Mouse (Mus musculus) left cerebral cortex, adult 11 months (tissue): ENCODE measurements around the gene Mfap4.

Source experiments
- DNase-seq: peaks from one replicate; pipeline ENCODE4 v3.0.0; 2022; ENCODE audit warnings: low spot score

Mfap4 gene

DNA sequence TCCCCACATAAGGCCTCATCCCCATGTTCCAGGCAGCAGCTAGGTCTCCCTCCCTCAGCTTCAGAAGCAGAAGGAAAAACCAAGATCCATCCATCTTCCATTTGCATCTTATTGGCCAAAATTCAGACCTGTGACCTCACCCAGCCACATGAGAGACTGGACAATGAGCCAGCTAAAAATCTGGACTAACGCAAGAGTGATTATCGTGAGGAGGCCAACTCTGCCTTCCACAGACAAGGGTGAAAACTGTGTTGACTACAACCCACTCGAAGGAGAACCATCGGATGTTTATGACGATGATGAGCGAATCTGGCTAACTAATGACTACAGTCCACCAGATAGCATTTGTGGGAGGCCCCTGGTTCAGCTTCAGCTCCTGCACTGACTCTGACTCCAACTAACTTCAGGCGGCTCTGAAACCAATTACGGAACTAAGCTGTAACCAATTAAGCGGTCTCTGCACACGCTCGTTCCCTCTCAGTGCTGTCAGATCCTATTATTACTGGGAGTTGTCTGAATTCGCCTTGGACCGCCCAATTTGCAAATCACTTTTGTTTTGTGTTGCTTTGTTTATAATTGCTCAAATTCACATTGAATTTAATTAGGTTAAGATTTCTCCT is 1.9 kb upstream of the Mfap4 start:
- no peak for DNase-seq

DNA sequence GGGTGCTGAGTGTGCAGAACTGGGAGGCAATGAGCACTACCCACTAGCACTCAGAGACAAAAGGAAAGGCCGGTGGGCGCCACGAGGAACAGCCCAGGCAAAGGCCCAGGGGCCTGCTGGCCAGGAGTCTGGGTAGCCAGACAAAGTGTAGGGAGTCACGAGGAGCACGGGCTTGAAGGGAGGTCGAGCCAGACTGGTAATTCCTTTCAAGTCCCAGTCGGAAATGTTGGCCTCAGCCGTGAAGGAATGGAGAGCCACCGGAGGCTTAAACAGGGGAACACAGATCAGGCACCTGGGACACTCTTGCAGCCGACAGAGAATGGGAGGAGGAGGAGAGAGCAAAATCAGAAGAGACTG is 997 bp upstream of the Mfap4 start:
- no peak for DNase-seq

GRCm38 (mm10) chr11:61485541-61486457 is 568 bp downstream of the Mfap4 start:
- no peak for DNase-seq

DNA sequence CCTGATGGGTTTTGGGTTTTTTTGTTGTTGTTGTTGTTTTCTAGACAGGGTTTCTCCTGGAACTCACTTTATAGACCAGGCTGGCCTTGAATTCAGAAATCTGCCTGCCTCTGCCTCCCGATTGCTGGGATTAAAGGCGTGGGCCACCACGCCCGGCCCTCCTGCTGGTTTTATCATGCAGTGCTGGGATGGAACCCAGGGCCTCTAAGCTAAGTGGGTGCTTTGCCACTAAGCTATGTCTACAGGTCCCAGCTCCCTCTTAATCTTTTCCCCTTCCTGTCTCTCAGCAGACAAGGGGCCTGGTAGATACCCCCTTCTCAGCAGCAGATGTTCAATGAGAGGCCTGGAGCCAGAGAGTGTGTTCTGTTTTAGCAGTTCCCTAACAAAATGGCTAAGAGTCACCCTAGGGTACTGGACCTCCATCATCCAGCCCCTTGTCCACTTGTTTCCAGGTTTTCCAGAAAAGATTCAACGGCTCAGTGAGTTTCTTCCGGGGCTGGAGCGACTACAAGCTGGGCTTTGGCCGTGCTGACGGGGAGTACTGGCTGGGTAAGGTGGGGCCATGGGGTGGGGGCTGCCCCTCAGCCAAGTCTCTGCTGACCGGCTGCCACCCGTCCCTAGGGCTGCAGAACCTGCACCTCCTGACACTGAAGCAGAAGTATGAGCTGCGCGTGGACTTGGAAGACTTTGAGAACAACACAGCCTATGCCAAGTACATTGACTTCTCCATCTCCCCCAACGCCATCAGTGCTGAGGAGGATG is 1.4 kb downstream of the Mfap4 start:
- DNase-seq = no peak

DNA sequence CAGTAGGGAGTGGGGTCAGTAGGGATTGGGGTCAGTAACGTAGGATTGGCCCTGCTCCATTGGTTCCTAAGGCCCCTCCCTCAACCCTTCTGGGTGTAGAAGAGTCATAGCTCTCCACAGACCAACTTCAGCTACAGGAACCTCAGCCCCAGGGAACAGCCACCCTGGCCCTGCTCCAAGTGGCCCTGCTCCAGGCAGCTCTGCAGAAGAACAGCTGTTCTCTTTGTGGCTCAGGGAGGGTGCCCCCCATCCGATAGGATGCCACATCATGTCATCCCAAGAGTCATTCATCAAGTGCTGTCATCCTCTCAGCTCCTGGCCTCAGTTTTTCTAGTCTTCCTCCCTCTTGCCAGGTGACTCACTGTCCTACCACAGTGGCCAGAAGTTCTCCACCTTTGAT is 2.2 kb downstream of the Mfap4 start:
- DNase-seq = no peak

GRCm38 (mm10) chr11:61487936-61488335 is 2.7 kb downstream of the Mfap4 start:
- no peak for DNase-seq

- no peak for DNase-seq
Observed at GRCm38 (mm10) chr11:61489085-61489484, 3.9 kb downstream of the Mfap4 start.

DNA sequence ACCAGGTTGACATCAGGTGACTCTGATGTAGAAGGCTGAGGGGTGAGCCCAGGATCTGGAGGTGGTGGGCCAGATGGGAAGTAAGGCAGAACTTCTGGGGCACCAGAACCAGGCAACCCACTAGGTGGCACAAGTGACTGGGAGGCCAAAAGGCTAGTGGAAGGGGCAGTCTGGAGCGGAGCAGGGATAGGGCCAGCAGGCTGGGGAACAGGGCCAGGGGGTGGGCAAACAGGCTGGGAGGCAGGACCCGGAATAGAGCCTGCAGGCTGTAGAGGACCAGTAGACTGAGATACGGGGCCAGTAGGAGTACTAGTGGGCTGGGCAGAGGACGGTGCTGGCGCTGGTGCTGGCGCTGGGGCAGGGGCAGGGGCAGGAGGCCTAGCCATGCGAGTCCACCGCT is 4.6 kb downstream of the Mfap4 start:
- DNase-seq = no peak

DNA sequence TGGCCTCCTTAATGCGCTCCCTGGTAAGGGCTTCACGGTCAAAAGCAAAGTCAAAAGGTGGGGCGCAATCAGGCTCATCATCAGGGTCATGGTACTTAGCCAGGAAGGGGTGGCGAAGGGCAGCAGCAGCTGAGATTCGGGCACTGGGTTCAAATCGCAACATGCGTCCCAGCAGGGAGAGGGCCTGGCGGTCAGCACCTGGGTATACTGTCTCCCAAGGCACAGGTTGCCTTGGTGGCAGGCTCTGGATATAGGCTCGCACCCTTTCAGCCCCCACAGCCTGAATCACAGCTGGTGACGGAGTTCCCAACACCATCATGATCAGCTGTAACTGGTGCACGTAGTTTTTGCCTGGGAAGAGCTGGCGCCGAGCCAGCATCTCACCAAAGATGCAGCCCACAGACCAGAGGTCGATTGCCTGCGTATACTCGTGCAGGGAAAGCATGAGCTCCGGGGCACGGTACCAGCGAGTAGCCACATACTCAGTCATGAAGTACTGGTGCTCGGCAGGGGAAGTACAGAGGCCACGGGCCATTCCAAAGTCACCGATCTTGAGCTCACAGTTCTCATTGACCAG is 5.8 kb downstream of the Mfap4 start:
- DNase-seq = no peak

DNA sequence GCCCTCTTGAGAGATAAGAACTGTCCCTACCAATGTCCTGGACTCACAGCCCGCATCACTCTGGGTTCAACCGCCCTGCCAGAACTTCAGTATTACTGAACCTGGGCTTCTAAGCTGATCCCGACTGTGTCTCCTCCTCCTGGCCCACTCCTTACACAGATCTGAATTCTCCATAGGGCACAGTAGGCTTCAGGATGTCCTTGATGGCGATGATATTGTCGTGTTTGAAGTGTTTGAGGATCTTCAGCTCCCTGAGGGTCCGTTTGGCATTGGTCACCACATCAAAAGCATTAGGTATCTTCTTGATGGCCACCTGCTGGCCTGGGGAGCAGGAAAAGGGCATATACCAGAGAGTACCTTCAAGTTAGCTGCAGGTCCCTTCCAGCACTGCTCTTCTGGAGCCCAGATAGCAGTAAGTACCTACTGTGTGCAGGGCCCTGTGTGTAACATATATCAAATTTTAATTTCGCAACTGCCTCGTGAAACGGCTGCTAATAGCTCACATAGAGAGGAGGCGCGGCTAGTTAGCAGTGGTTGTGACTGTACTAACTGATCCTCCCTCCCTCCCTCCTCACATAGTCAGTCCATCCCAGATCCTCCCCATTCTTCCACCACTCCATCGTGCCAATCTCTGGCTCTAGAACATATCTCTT is 7.6 kb downstream of the Mfap4 start:
- DNase-seq = no peak

DNA sequence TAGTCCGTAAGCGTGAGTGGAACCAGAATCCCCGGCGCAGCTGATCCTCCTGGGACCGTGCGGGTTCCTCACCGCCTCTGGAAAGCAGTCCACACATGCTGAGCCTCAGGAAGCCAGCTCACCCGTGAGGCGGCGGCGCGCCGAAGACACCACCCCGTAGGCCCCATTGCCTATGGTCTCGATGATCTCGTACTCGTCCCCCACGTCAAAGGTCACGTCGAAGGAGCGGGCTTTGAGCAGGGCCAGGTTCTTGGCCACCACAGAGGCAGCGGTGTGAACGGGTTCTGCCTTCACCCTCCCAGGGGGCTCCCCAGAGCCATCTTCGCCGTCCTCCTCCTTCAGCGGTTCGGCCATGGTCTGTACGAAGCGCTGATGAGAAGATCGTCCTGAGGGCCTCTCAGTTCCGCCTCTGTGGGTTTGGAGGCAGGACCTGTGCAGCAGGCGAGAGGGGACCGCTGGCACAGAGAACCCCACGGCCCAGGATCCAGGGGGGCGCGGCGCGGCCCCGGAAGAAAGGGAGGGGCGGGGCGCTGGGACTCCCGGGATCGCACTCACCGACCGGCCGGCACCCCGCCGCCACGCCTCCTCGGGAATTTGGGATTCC is 8.4 kb downstream of the Mfap4 start:
- no peak for DNase-seq

- peak; percentile 90 for DNase-seq
Observed at GRCm38 (mm10) chr11:61494129-61494997, 9.1 kb downstream of the Mfap4 start, which contains the start of gene Mapk7. Gene Mapk7 (minus strand): TSS chr11:61494406.

GRCm38 (mm10) chr11:61495528-61495927 is 10.3 kb downstream of the Mfap4 start:
- DNase-seq = no peak

DNA sequence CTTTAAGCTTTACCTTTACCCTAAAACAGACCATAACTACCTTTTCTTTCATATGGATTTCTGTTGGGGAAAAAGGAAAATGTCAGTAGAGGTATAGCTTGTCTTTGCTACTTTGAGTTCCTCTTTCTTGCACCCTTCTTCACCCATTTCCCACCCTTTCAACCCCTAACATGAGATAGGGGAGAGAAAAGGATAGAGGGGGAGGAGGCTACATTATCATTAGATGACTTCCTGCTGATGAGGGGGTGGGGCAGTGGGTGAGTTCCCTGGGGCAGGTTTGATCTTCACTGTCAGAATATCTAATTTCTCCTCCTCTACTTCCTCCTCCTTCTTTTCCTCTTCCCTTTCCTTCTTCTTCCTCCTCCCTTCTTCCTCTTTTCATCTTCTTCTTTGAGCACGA is 12.3 kb downstream of the Mfap4 start:
- no peak for DNase-seq

DNA sequence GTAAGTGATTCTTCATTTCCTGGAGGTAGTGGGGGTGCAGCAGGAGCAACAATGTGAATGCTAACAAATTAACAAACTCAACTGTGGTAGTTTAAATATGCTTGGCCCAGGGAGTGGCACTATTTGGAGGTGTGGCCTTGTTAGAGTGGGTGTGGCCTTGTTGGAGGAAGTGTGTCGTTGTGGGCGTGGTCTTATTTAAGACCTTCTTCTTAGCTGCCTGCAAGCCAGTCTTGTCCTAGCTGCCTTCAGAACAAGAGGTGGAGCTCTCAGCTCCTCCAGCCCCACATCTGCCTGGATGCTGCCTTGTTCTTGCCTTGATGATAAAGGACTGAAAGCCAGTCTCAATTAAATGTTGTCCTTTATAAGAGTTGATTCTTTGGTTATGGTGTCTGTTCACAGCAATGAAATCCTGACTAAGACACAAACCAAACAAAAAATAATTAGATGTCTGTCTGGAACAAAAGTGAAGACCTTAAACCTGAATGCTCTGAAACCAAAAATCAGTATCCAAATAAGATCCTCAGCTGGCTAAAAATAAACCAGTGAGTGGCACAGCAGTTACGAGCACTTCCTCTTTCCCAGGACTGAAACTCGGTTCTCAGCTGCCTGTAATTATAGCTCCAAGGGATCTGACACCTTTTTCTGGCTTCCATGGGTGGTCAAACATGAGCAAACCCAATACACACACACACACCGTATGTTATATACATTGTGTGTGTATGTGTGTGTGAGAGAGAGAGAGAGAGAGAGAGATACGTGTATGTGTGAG is 13.7 kb downstream of the Mfap4 start:
- DNase-seq = no peak

DNA sequence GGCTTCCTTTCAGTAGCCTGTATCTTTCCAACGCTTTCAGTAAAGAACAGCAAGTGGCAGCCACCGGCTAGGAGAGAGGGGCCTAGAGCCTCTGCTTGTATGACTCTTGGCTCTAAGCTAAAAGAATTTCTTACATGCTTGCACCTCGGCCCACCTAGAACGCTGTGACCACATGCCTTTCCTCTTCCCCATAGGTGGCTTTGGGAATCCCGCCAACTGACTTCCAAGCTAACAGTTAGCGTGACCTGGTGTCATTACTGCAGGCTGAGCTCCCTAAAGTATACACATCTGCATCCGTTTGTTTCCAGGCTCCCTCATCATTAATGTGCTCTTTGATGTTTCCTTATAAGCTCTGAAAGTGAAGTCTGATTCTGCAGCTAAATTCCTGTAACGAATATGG is 18.7 kb downstream of the Mfap4 start:
- DNase-seq = no peak

DNA sequence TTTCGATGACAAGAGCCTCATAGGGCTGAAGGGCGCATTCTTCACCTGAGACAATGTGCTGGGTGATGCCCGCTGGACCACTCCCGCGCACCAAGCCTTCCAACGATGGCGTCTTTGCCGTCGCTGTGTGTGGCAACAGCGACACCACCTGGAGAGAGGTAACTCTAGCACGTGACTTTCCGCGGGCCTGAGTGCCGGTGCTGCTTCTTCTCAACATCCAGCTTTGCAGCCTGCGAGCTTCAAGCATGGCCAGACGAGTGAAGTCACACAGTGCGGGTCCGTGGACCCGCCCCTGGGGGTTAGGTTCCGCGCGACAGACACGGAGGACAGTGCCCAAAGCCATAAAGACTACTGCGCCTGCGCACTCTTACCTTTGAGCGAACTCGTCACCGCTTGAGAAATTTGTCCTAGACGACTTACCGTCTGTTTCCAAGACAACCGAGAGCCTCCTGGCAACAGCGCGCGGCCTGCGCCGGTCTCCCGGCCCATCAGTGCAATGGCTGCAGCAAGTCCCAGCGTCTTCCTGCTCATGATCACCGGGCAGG is 19.6 kb downstream of the Mfap4 start, which contains the start of gene B9d1:
Gene B9d1, plus strand, starts transcription at position 432 of the 545 bp plus-strand sequence.
- DNase-seq = peak; percentile 96

DNA sequence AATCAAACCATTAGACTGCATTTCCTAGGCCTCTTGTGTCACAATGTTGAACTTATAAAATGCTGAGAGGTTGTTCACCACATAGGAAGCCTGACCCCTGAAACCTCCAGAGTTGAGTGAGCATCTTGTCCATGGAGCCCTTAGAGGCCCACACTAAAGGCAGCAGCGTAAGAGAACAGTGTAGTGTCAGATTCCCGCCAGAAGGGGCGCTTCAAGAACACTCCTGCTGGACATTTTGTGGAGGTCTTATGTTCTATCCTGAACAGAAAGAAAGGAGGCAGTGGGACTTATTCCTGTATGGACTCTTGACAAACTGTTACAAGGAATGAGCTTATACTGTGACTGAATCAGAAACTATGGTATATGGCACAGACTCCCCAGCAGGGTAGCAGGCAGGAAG is 29.7 kb downstream of the Mfap4 start:
- DNase-seq = no peak

DNA sequence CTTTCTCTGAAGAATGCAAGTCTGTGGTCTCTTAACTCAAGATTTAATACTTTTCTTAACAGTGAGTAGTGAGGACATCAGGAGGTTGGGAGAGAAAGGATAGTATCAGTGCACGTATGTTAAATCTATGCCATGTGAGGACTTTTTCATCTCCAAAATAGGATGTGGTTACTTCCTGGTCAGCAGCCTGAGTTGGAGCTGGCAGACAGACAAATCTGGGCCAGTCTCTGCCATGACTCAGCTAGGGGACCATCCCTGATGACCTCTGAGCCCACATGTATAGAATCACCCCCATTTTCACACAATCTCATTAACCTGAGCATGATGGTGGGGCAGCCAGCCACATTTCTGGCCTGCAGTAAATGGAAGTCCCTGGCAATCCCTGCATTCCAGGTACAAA is 32.7 kb downstream of the Mfap4 start:
- no peak for DNase-seq
